Mouse (Mus musculus): ENCODE data around the gene Arhgap22. TPM values are rescaled to one million over a fixed set of nuclear protein-coding genes. Genes with fewer than 3 reads are reported as not detected.

Arhgap22 gene
- polyA plus RNA-seq, 1 experiment from 2014 or later, result 3.8 TPM

- DNase-seq (ENCODE audit: low spot score) (peak; percentile 11), ATAC-seq (replicated peaks; ENCODE audit: low FRiP score, low read depth) (no peak)
- no peak for TF ChIP-seq CTCF (IDR thresholded peaks at IDR 0.05; ENCODE audit: low read depth)
- Histone ChIP-seq H3K4me2 (ENCODE audit: low read length) (no peak overlapping the region), H3K4me3 (replicated peaks; ENCODE audit: low read depth, low read length) (no peak overlapping the region), H3K9ac (ENCODE audit: low read depth, low read length) (no peak overlapping the region), H3K4me1 (replicated peaks; ENCODE audit: insufficient read depth, low read length) (no peaks in the 10 kb centered on the region), H3K27ac (no peak overlapping the region), H3K27me3 (ENCODE audit: insufficient read depth, low read length) (no peaks in the 10 kb centered on the region), H3K9me3 (replicated peaks; ENCODE audit: low read length) (no peaks in the 10 kb centered on the region), H3K36me3 (ENCODE audit: insufficient read depth, low read length) (no peaks in the 10 kb centered on the region)
- WGBS, result 32% methylated on average over 4 of the region's 4 CpGs
Observed at GRCm38 (mm10) chr14:33187201-33187600, 26.6 kb upstream of the Arhgap22 start.

DNA sequence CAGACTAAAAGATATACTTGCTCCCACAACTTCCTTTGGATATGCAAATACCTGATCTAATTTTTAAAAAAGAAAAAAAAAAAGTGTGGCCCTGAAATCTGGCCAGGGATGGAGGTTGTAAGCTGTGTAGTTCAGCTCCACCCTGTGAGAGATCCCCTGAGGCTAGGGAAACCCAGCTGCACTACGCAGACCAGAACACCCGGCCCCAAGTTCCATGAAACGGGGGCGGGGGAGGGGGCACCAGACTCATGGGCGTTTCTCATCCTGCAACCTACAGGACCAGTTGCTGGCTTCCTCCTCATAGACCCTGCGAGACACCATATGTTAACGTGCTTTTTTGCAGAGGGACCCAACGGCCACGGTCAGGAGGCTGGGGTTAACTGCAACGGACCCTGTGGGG is 24.6 kb upstream of the Arhgap22 start:
- H3K36me3 ChIP-seq (ENCODE audit: insufficient read depth, low read length), result no peaks in the 10 kb centered on the region
- no peaks in the 10 kb centered on the region for H3K4me1 ChIP-seq (replicated peaks; ENCODE audit: insufficient read depth, low read length)
- ATAC-seq (replicated peaks; ENCODE audit: low FRiP score, low read depth) (no peak), DNase-seq (ENCODE audit: low spot score) (no peak)
- no peaks in the 10 kb centered on the region for H3K9me3 ChIP-seq (replicated peaks; ENCODE audit: low read length)
- no peak for TF ChIP-seq CTCF (IDR thresholded peaks at IDR 0.05; ENCODE audit: low read depth)
- H3K27ac ChIP-seq, result no peak overlapping the region
- no peaks in the 10 kb centered on the region for H3K27me3 ChIP-seq (ENCODE audit: insufficient read depth, low read length)
- no peak overlapping the region for H3K9ac ChIP-seq (ENCODE audit: low read depth, low read length)
- H3K4me3 ChIP-seq (replicated peaks; ENCODE audit: low read depth, low read length), result no peak overlapping the region
- H3K4me2 ChIP-seq (ENCODE audit: low read length), result no peak overlapping the region
- WGBS, result 53% methylated on average over 10 of the region's 10 CpGs

GRCm38 (mm10) chr14:33189849-33190423 is 23.9 kb upstream of the Arhgap22 start:
- DNase-seq (ENCODE audit: low spot score) (no peak), ATAC-seq (replicated peaks; ENCODE audit: low FRiP score, low read depth) (no peak)
- H3K27me3 ChIP-seq (ENCODE audit: insufficient read depth, low read length), result no peaks in the 10 kb centered on the region
- H3K27ac ChIP-seq, result no peak overlapping the region
- no peaks in the 10 kb centered on the region for H3K9me3 ChIP-seq (replicated peaks; ENCODE audit: low read length)
- H3K9ac ChIP-seq (ENCODE audit: low read depth, low read length), result no peak overlapping the region
- H3K36me3 ChIP-seq (ENCODE audit: insufficient read depth, low read length), result no peaks in the 10 kb centered on the region
- no peak overlapping the region for H3K4me3 ChIP-seq (replicated peaks; ENCODE audit: low read depth, low read length)
- TF ChIP-seq CTCF (IDR thresholded peaks at IDR 0.05; ENCODE audit: low read depth), result no peak
- WGBS, result 93% methylated on average over 21 of the region's 21 CpGs
- H3K4me1 ChIP-seq (replicated peaks; ENCODE audit: insufficient read depth, low read length), result no peaks in the 10 kb centered on the region
- H3K4me2 ChIP-seq (ENCODE audit: low read length), result no peak overlapping the region

GRCm38 (mm10) chr14:33190646-33191045 is 23.2 kb upstream of the Arhgap22 start:
- Histone ChIP-seq H3K9ac (ENCODE audit: low read depth, low read length) (no peak overlapping the region), H3K4me3 (replicated peaks; ENCODE audit: low read depth, low read length) (no peak overlapping the region), H3K27ac (no peak overlapping the region), H3K27me3 (ENCODE audit: insufficient read depth, low read length) (no peaks in the 10 kb centered on the region), H3K4me1 (replicated peaks; ENCODE audit: insufficient read depth, low read length) (no peaks in the 10 kb centered on the region), H3K9me3 (replicated peaks; ENCODE audit: low read length) (no peaks in the 10 kb centered on the region), H3K4me2 (ENCODE audit: low read length) (no peak overlapping the region), H3K36me3 (ENCODE audit: insufficient read depth, low read length) (no peaks in the 10 kb centered on the region)
- no peak for TF ChIP-seq CTCF (IDR thresholded peaks at IDR 0.05; ENCODE audit: low read depth)
- WGBS, result 42% methylated on average over 1 of the region's 1 CpGs
- DNase-seq (ENCODE audit: low spot score) (no peak), ATAC-seq (replicated peaks; ENCODE audit: low FRiP score, low read depth) (no peak)

GRCm38 (mm10) chr14:33193762-33194161 is 20.1 kb upstream of the Arhgap22 start:
- H3K9ac ChIP-seq (ENCODE audit: low read depth, low read length), result no peak overlapping the region
- no peaks in the 10 kb centered on the region for H3K36me3 ChIP-seq (ENCODE audit: insufficient read depth, low read length)
- no peak overlapping the region for H3K27ac ChIP-seq
- no peak for TF ChIP-seq CTCF (IDR thresholded peaks at IDR 0.05; ENCODE audit: low read depth)
- ATAC-seq (replicated peaks; ENCODE audit: low FRiP score, low read depth) (no peak), DNase-seq (ENCODE audit: low spot score) (no peak)
- no peaks in the 10 kb centered on the region for H3K4me1 ChIP-seq (replicated peaks; ENCODE audit: insufficient read depth, low read length)
- H3K9me3 ChIP-seq (replicated peaks; ENCODE audit: low read length), result no peaks in the 10 kb centered on the region
- H3K27me3 ChIP-seq (ENCODE audit: insufficient read depth, low read length), result no peaks in the 10 kb centered on the region
- H3K4me3 ChIP-seq (replicated peaks; ENCODE audit: low read depth, low read length), result no peak overlapping the region
- no peak overlapping the region for H3K4me2 ChIP-seq (ENCODE audit: low read length)

GRCm38 (mm10) chr14:33194241-33194640 is 19.6 kb upstream of the Arhgap22 start:
- no peak for ATAC-seq (replicated peaks; ENCODE audit: low FRiP score, low read depth)
- Histone ChIP-seq H3K27ac (no peak overlapping the region), H3K4me1 (replicated peaks; ENCODE audit: insufficient read depth, low read length) (no peaks in the 10 kb centered on the region), H3K4me3 (replicated peaks; ENCODE audit: low read depth, low read length) (no peak overlapping the region), H3K27me3 (ENCODE audit: insufficient read depth, low read length) (no peaks in the 10 kb centered on the region), H3K9me3 (replicated peaks; ENCODE audit: low read length) (no peaks in the 10 kb centered on the region), H3K4me2 (ENCODE audit: low read length) (no peak overlapping the region), H3K36me3 (ENCODE audit: insufficient read depth, low read length) (no peaks in the 10 kb centered on the region), H3K9ac (ENCODE audit: low read depth, low read length) (no peak overlapping the region)
- WGBS, result 67% methylated on average over 3 of the region's 3 CpGs
- no peak for DNase-seq (ENCODE audit: low spot score)
- no peak for TF ChIP-seq CTCF (IDR thresholded peaks at IDR 0.05; ENCODE audit: low read depth)

- no peaks in the 10 kb centered on the region for H3K9me3 ChIP-seq (replicated peaks; ENCODE audit: low read length)
- ATAC-seq (replicated peaks; ENCODE audit: low FRiP score, low read depth), result no peak
- H3K27ac ChIP-seq, result no peak overlapping the region
- H3K27me3 ChIP-seq (ENCODE audit: insufficient read depth, low read length), result no peaks in the 10 kb centered on the region
- 74% methylated on average over 4 of the region's 4 CpGs for WGBS
- no peaks in the 10 kb centered on the region for H3K36me3 ChIP-seq (ENCODE audit: insufficient read depth, low read length)
- H3K9ac ChIP-seq (ENCODE audit: low read depth, low read length), result no peak overlapping the region
- no peak overlapping the region for H3K4me2 ChIP-seq (ENCODE audit: low read length)
- H3K4me1 ChIP-seq (replicated peaks; ENCODE audit: insufficient read depth, low read length), result no peaks in the 10 kb centered on the region
- no peak for TF ChIP-seq CTCF (IDR thresholded peaks at IDR 0.05; ENCODE audit: low read depth)
- DNase-seq (ENCODE audit: low spot score), result no peak
- no peak overlapping the region for H3K4me3 ChIP-seq (replicated peaks; ENCODE audit: low read depth, low read length)
Observed at GRCm38 (mm10) chr14:33202161-33202560, 11.7 kb upstream of the Arhgap22 start.
